Mouse (Mus musculus) mouse trophoblast stem cell (cell line): ENCODE results near the gene Cdc14a.

ENCODE experiments used
- in situ Hi-C, 2 experiments: fragments of 300-500 bp; cut with MseI, MboI; formaldehyde crosslinking; loops; 2 replicates in 1 of 2; 3 replicates in 1 of 2; pipeline ENCODE4 v1.15.1; 2025

Cdc14a gene

DNA sequence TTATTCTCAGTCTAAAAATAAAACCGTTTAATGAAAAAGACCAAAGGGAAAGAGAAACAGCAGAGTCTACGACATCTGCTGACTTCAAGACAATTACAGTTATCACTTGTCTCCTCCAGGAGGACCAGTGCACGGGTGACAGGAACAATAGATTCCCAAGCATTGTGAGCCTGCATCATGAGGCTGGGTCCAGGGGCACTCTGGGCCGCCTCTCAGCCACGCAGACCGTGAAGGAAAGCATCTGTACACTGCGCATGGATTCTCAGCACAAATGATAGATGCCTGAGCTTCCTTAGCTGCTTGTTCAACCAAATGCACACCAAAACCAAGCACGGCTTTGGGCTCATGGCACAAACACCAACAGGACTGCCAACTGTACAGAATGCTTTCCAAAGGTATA lies 146.7 kb downstream of the Cdc14a start:
- in situ Hi-C loops = no loop called here

DNA sequence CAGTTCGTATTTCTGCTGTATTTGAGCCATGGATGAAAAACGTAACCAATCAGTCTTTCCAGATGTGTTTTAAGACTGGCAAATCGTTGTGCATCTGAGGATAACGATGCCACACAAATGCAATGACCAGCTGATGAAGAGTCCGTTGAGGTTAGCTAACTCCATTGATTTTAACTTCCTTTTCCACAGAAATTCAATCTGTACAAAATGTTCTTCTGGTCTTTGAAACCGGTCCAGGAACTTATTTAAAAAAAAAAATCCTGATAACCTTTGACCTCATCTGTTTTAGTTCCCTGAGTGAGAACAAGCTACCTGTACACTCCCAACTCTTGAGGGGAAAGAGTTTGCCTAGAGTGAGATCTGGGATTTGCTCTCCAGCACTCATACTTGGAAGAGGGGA lies 152.2 kb downstream of the Cdc14a start:
- in situ Hi-C loops = no loop called here

DNA sequence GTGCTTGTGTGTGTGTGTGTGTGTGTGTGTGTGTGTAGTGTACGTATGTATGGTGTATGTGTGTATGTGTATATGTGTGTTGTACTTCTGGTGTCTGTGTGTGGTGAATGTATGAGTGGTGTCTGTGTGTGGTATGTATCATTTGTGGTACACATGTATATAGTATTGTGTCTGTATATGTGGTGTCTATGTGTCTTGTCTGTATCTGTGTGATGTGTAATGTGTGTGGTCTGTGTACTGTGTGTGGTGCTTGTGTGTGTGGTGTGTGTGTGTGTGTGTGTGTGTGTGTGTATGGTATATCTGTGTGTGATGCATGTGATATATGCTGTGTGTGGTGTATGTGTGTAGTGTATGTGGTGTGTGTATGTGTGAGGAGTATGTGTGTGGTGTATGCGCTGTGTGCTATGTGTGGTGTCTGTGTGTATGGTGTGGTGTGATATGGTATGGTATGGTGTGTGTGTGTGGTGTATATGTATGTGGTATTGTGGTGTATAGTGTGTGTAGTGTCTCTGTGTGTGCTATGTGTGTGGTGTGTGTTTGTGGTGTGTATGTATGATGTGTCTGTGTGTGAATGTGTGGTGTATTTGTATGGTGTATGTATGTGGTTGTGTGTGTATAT lies 156.7 kb downstream of the Cdc14a start:
- in situ Hi-C loops = no loop called here

DNA sequence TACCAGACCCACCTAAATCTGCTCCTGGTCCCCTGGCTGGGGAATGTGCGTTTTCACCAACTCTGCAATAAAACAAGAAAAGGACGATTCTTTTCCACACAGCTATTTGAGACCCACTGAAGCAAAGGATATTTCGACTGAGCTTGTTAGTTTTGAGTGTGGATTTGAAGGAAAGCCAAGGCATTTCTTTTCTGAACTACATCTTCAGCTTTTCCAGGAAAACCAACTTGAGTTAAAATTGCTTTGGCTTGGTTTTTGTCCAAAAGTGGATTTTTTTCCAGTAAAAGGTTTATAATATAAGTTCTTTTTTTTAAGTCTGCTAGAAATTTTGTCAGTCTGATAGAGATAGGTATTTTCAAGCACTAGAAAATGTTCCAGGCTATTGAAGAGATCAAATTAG lies 157.5 kb downstream of the Cdc14a start:
- in situ Hi-C loops = no loop called here

DNA sequence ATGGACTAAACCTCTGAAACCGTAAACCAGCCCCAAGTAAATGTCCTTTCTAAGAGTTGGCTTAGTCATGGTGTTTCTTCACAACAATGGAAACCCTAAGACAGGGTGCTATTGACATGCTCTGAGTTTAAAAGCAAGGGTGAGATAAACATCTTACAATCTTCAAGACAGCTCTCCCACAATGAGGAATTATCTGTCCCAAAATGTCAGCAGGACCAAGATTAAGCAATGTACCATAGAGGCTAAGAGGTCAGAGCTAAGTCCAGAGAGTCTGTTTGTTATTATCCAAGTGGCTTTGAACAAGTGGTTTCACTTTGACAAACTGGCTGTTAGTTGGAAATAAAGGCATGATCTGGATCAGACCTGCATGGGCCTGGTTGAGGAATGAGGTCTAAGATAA lies 159.9 kb downstream of the Cdc14a start:
- in situ Hi-C loops = no loop called here

DNA sequence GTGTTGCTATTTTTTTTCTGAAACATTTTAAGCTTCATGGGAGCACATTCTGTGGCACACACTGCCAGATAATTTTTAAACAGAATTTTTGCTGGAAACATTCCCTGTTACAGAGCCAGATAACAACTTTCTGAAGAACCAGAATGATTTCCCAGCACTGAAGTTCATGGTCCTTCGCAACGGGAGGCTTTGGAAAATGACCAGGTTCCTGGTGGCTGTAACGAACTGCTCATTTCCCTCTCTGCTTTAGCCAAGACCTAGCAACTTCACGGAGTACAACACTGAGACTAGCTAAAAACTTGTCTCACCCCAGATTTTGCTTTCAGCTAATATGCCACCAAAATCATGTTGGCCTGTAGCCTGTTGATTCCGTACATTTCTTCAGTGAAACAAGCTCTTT lies 160.8 kb downstream of the Cdc14a start:
- in situ Hi-C loops = no loop called here

DNA sequence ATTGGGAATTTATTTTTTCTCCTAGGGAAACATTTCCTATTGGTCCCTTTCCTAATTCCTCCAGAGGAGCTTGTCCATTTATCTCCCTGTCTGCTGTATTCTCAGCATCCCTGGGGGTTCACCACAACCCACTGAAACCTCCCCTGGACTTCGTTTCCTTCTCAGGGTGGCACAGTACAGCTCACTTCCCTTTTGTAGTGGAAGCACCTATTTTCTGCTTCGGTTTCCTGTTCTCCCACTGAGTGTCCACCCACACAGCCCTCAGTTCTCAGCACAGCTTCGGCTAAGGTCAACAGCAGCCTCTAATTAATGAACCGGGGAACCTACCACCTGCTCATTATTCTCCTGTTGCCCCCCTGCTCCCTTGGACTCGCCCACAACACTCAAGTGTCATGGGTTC lies 167.7 kb downstream of the Cdc14a start:
- in situ Hi-C loops = no loop called here

DNA sequence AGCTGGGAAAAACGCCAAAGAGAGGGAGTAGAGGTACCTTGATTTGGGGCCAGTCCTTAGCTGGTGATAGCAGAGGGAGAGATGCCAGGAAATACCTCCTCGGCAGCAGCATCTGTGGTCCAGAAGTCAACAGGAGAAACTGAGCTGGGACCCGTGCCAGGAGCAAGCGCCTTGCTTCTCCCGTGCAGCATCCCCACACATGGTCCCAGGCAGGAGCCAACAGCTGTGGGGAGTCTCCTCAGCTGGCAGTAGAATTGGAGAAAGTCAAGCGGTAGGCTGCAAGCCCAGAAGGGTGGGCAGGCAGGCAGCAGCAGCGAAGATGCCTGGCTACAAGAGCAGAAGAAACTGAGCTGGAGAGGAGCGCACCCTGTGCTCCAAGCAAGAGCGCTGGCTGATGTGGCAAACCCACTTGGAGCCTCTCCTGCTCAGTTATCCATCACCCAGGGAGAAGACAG lies 170.7 kb downstream of the Cdc14a start, which contains the start of gene Gpr88:
Gpr88 (minus strand) TSS at position 427 of the 455 bp plus-strand sequence.
- in situ Hi-C loops = no loop called here

DNA sequence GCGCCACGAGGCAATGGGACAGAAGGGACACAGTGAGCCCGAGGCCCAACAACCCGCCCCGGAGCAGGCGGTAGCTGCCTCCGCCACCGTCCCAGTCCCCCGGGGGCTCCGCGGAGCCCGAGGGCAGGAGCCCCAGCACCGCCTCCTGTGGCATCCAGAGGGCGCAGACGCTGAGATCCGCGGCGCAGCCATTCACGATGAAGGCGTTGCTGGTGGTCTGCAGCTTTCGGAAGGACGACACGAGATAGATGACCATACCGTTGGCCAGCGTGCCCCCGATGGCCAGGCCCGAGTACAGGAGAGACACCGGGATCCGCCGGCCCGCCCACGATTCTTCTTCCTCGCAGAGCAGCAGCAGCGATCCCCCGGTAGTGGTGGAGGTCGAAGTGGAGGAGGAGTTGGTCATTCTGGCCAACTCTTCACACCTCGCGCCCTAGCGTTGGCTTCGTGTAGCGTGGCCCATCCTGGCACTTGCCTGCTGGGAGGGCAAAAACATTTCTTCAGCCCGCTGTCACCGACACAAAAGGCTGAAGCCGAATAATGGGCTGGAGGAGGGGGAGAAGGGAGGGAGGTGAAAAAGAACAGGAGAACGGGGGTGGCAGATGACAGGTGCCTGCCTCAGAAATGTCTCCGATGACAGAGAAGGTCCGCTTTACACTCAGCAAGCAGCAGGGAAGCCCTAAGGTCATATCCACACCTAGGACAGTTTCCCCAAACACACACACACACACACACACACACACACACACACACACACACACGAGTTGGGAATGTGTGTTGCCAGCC lies 171.4 kb downstream of the Cdc14a start:
- in situ Hi-C loops = no loop called here

DNA sequence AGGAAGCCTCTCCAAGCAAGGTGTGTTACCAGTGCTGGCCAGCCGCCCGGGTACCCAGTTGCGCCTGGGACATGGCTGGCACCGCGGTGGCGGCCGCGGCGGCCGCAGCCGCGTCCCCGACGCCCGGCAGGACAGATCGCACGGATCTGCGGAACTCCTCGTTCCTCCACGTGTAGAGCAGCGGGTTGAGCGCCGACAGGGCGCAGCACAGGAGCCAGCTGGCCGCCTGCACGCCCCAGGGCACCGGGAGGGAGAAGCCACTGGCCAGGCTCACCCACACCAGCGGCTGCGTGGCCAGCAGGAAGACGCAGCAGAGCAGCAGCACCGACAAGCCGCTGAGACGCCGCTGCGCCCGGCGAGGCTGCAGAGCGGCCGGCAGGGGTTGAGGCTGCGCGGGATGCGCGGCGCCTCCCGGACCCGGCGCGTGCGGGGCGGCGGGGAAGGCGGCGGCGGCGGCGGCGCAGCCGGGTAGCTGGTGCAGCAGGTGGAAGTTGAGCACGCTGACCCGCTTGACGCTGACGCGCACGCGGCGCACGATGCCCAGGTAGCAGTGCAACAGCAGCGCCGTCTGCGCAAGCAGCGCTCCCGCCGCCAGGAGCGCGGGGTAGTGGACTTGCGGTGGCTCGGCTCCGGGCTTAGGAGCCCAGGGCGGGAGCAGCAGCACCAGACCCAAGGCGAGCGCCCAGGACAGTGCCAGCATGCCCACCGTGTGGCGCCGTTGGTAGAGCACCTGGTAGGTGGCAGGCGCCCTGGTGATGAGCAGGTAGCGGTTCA lies 172.2 kb downstream of the Cdc14a start:
- in situ Hi-C loops = no loop called here

DNA sequence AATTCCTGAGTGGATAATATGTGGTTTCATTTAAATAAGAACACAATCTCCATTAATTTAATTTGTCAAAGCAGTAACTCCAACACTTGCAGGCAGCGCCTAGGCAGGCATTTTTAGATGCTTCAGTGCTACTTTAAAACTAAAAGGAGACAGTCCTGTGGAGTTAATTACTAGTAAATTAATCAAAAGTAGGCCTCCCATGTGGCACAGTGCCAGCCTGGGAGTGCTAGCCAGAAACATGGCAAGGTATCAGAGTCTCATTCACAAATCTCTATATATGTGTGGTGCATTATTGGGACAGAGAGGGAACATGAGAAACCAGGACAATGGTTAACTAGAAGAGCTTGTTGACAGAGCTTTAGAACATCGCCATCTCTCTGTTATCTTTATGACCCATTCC lies 174.8 kb downstream of the Cdc14a start:
- in situ Hi-C loops = no loop called here

DNA sequence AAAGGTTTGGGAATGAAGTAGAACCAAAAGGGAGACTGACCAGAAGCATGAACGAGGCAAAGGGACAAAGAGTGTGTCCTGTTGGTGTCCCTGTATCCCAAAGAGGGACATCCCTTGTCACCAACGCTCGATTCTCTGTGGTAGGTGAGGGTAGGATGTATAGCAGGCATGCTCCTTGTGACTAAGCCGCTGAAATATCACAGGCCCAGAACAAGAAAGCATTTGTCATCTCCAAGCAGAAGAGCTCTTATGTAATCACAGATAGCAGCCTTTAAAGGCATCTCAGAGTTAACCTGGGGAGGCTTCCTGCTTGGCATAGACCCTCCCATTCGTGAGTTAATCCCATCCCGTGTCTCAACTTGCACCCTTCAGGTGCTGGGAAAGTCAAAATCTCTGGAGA lies 179.4 kb downstream of the Cdc14a start:
- in situ Hi-C loops = no loop called here

DNA sequence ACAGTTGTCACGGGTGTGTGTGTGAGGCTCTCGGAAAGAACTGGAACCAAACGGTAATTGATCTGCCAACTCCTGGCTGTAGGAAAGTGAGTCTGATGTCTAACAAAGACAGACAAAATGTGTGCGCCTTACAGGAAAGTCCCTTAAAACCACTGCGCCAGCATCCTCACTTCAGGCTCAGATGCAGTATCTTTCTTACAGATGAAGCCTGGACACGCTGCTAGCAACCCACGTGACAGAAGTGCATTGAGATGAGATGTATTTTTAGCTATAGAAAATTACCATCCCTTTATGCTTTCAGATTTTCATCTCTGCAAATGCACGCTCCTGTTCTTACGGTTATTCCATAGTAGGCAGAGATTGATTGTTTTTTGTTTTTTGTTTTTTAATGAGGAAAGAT lies 181.1 kb downstream of the Cdc14a start:
- in situ Hi-C loops = no loop called here

DNA sequence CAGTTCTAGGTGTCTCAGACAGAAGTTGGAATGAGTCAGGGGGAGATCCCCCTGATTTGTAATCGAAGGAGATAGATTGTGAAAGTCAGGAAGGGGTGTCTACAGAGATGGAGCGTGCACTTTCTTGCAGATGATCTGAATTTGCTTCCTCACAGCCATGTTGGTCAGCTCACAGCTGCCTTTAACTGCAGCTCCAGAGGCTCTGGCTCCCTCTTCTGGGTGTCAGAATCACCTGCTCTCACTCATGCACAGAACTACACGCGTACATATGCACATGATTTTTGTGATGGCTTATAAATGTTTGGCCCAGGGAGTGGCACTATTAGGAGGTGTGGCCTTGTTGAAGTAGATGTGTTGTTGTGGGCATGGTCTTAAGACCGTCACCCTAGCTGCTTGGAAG lies 186.3 kb downstream of the Cdc14a start:
- in situ Hi-C loops = no loop called here

DNA sequence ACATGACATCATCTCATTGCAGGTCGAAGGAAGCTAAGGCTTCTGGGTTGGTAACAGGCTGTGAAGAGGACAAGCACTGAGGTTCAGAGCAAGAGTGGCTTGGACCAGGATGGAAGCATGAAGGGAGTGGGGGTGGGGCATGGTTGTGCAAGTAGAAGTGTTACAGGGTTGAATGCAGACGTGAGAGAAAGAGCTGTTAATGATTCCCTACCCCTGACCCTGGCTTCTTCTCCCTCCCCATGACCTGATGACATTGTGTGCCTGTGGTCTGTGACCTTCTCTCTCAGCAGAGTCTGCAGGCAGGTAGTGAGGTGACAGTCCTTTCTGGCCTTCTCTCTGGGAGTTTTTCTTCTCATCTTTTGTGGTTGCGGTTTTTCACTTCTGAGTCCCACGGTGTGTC lies 187.0 kb downstream of the Cdc14a start:
- in situ Hi-C loops = no loop called here

DNA sequence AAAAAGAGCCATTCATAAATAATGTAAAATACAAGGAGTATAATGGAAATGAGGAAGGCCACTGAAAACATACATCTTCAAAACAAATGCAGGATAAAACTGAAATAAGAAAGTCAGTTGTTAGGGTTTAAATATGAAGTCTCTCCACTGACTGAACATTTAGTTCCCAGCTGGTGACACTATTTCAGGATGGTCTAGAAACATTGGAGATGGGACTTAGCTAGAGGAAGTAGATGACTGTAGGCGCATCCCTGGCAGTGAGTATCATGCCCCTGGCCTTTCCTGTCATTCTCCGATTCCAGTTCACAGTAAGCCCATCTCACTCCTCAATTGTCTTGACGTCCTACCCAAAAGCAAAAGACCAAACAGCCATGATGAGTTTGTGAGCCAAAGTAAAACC lies 190.3 kb downstream of the Cdc14a start:
- in situ Hi-C loops = no loop called here

DNA sequence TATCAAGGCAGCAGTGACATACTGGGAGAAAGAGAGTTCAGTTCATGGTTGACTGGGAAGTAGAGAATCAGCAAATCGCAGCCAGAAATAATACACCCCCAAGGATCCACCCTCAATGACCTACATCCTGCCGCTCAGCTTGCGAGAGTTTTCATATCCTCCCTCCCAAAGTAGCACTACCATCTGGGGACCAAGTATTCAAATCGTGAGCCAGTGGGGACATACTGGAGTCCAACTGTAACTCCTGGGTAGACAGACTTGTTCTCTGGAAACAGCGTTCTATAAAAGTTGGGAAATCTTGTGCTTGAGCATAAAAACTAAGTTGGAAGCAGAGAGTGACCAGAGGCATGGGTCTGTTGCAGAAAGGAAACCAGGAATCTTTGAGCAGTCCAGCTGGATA lies 191.1 kb downstream of the Cdc14a start:
- in situ Hi-C loops = no loop called here

DNA sequence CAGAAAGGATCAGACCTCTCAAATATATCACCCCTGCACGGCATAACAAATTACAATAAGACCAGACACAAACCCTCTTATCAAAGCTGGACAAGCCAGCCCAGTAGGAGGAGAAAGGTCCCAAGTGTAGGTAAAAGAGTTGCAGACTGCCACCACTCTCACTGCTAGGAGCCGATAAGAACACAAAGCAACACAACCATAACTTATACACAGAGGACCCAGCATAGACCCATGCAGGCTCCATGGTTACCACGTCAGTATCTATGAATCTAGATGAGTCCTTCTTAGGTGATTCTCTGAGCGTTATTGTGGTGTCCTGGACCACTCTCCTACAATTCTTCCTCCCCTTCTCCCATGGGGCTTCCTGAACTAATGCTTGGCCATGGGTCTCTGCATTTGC lies 194.5 kb downstream of the Cdc14a start:
- in situ Hi-C loops = no loop called here

DNA sequence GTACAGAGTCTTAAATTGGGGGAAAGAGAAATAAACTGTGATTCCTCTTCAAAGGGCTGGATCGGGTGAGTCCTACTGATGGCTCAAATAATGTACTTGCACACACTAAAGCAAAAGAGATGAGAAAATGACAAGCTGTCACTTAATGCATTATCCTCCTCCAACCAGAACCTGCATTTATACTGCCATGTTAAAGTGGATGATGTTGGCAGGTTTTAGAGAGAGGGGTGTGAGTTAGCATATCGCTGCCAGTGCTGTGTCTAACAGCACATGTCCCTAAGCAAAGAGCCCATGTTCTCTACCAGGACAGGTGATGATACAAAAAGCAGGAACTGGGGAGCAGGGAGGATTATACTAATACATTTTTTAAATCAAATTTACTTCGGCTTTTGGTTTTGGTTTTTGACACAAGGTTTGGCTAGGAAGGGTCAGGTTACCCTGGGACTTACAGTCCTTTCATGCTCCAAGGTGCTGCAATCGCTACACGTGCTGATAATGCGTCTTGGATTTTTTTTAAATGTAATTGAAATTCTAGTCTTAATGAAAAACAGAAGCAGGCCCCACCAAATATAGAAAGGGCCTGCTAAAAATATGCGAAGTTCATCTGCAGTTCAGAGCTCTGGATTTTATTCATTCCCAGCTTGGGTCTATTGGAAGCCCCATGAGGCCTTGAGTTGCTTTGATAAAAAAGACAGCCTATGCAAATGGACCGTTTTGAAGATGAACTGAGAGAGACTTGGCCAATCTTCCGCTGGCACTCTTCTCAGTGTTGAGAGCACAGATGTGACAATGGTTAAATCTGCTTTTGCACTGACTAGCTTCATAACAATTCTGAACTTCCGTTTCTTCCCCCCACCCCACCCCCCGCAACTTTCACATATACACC lies 195.2 kb downstream of the Cdc14a start:
- in situ Hi-C loops = no loop called here

DNA sequence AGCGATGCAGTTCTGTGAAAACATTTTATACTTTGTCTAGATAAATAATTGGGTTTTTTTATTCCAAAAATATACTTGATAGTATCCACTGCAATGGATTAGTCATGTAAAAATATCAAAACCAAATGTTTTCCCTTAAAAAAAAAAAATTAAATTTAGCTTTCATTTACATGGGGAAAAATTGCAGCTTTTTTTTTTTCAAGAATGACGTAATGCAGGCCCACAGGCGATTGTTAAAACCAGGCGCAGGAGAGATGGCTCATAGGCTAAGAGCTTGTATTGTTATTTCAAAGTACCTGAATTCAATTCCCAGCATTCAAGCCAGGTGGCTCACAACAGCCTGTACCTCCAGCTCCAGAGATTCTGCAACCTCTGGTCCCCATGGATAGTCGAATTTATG lies 196.4 kb downstream of the Cdc14a start:
- in situ Hi-C loops = no loop called here

DNA sequence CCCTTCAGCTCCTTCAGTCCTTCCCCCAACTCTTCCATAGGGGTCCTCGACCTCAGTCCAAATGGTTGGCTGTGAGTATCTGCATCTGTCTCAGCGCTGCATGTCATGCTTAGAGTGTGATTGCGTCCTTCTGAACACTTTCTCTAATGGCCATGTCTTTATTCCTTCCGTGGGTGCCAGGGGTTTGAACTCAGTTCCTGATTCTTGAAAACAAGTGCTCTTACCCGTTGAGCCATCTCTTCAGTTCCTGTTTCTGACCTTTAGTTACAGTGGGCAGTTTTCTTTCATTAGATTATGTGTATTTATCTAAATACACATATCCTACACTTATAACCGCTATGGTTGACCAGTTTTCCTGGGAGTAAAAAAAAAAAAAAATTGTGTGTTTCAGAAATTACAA lies 196.9 kb downstream of the Cdc14a start:
- in situ Hi-C loops = no loop called here
